Mouse (Mus musculus): ENCODE measurements at regions not wholly inside any gene's neighbourhood (a gene's known extent, or its start where the extent isn't known, plus 50 kb on each side); places are given as distances from the start of the nearest gene placed in this dataset.

GRCm38 (mm10) chr6:31085063-31085759, 126.3 kb upstream of the Klf14 start:
- no peak for DNase-seq (ENCODE audit: low spot score)

GRCm38 (mm10) chr6:31085760-31086108, 126.9 kb upstream of the Klf14 start:
- no peak for DNase-seq (ENCODE audit: low spot score)

- no peak for DNase-seq (ENCODE audit: low spot score)
These were observed 127.4 kb upstream of the Klf14 start for GRCm38 (mm10) chr6:31086283-31086682.

- DNase-seq (ENCODE audit: low spot score) = no peak
These were observed 128.0 kb upstream of the Klf14 start for GRCm38 (mm10) chr6:31086798-31087360.

- DNase-seq (ENCODE audit: low spot score) = no peak
These were observed 128.6 kb upstream of the Klf14 start for GRCm38 (mm10) chr6:31087511-31087910.

GRCm38 (mm10) chr6:31088147-31088972, 129.5 kb upstream of the Klf14 start:
- DNase-seq (ENCODE audit: low spot score) = no peak

GRCm38 (mm10) chr6:31088973-31089368, 130.1 kb upstream of the Klf14 start:
- no peak for DNase-seq (ENCODE audit: low spot score)

GRCm38 (mm10) chr6:31090288-31090687, 131.4 kb upstream of the Klf14 start:
- DNase-seq (ENCODE audit: low spot score) = no peak

- no peak for DNase-seq (ENCODE audit: low spot score)
These were observed 131.9 kb upstream of the Klf14 start for GRCm38 (mm10) chr6:31090791-31091190.

- DNase-seq (ENCODE audit: low spot score) = no peak
These were observed 133.4 kb upstream of the Klf14 start for GRCm38 (mm10) chr6:31092324-31092723.

- no peak for DNase-seq (ENCODE audit: low spot score)
These were observed 133.9 kb upstream of the Klf14 start for GRCm38 (mm10) chr6:31092760-31093159.

- DNase-seq (ENCODE audit: low spot score) = no peak
These were observed 137.3 kb upstream of the Klf14 start for GRCm38 (mm10) chr6:31095943-31096714.

- DNase-seq (ENCODE audit: low spot score) = no peak
These were observed 137.9 kb upstream of the Klf14 start for GRCm38 (mm10) chr6:31096787-31097186.

GRCm38 (mm10) chr6:31097254-31097653, 138.4 kb upstream of the Klf14 start:
- DNase-seq (ENCODE audit: low spot score) = no peak

- DNase-seq (ENCODE audit: low spot score) = no peak
These were observed 139.2 kb upstream of the Klf14 start for GRCm38 (mm10) chr6:31098106-31098505.

GRCm38 (mm10) chr6:31100084-31100579, 141.3 kb upstream of the Klf14 start:
- DNase-seq (ENCODE audit: low spot score) = no peak

GRCm38 (mm10) chr6:31100749-31101148, 141.9 kb upstream of the Klf14 start:
- no peak for DNase-seq (ENCODE audit: low spot score)

GRCm38 (mm10) chr6:31106144-31106836, 147.4 kb upstream of the Klf14 start:
- DNase-seq (ENCODE audit: low spot score) = no peak

- no peak for DNase-seq (ENCODE audit: low spot score)
These were observed 148.0 kb upstream of the Klf14 start for GRCm38 (mm10) chr6:31106856-31107359.

GRCm38 (mm10) chr6:31107360-31107759, 148.5 kb upstream of the Klf14 start:
- no peak for DNase-seq (ENCODE audit: low spot score)

GRCm38 (mm10) chr6:31107916-31108685, 149.2 kb upstream of the Klf14 start:
- DNase-seq (ENCODE audit: low spot score) = no peak

All from urinary bladder, postnatal 25 days (tissue).